Mouse (Mus musculus) G1E (cell line): Measurements from ENCODE around the gene Gm9745.
"Not testable (repeated sequence)": the region's sequence is repeated elsewhere in the genome, so short reads cannot be mapped to it uniquely, and the experiment has no call there.

Experiments used
- CTCF ChIP-seq: IDR thresholded peaks from 2 replicates; pipeline ENCODE4 v1.5.1; 2012; ENCODE audit warnings: low read depth, low read length, inconsistent platforms, mixed read lengths
- GATA1 ChIP-seq: IDR thresholded peaks from 2 replicates; pipeline ENCODE4 v1.6.1; 2012; ENCODE audit warnings: borderline replicate concordance, low read length, inconsistent platforms, mixed read lengths
- GATA2 ChIP-seq: IDR thresholded peaks from 2 replicates; pipeline ENCODE4 v1.6.1; 2012; ENCODE audit warnings: low read depth, low read length, inconsistent platforms, borderline replicate concordance
- POLR2AphosphoS5 ChIP-seq: IDR thresholded peaks from 2 replicates; pipeline ENCODE4 v1.6.1; 2012; ENCODE audit warnings: low read depth, low read length, inconsistent platforms; ENCODE audit not compliant: insufficient replicate concordance
- TAL1 ChIP-seq: conservative IDR thresholded peaks from 2 replicates; pipeline ENCODE4 v1.6.1; 2012; ENCODE audit warnings: low read depth, low read length, inconsistent platforms, mixed read lengths

GRCm38 (mm10) chr13:8961128-8961888, 13.3 kb upstream of the Gm9745 start:
- not testable (repeated sequence) for TF ChIP-seq CTCF, GATA1, TAL1, POLR2AphosphoS5, GATA2
